Mouse (Mus musculus) intestine, postnatal 0 days (tissue): Measurements from ENCODE around the gene Ppp1r36. TPM values are rescaled to one million over a fixed set of nuclear protein-coding genes. Genes with fewer than 3 reads are reported as not detected.
A peak's percentile ranks its signal among the peaks of the same experiment; 100 is the strongest.
"Not testable (repeated sequence)": the region's sequence is repeated elsewhere in the genome, so short reads cannot be mapped to it uniquely, and the experiment has no call there.

ENCODE experiments used
- ATAC-seq: fragments of 200-750 bp; cut with Nextera tagmentation; 2 replicates; pipeline ENCODE4 v1.8.0; 2017; ENCODE audit warnings: mild to moderate bottlenecking, moderate TSS enrichment, moderate library complexity
- H3K27ac ChIP-seq: fragments of 300-500 bp; sonication (generic); 2 replicates; pipeline ENCODE4 v1.5.1; 2014; ENCODE audit warnings: mild to moderate bottlenecking, low read depth, low read length, moderate library complexity
- H3K27me3 ChIP-seq: fragments of 300-500 bp; sonication (generic); replicated peaks from 2 replicates; pipeline ENCODE4 v1.6.1; 2014; ENCODE audit warnings: low read length, mixed read lengths; ENCODE audit not compliant: control insufficient read depth, insufficient read depth
- H3K36me3 ChIP-seq: fragments of 300-500 bp; sonication (generic); 2 replicates; pipeline ENCODE4 v1.6.1; 2014; ENCODE audit warnings: mild to moderate bottlenecking, moderate library complexity; ENCODE audit not compliant: control insufficient read depth, insufficient read depth
- H3K4me1 ChIP-seq: fragments of 300-500 bp; sonication (generic); replicated peaks from 2 replicates; pipeline ENCODE4 v1.6.1; 2014; ENCODE audit warnings: antibody characterized with exemption, low read length, mixed read lengths; ENCODE audit not compliant: control insufficient read depth, insufficient read depth
- H3K4me2 ChIP-seq: fragments of 300-500 bp; sonication (generic); replicated peaks from 2 replicates; pipeline ENCODE4 v1.6.1; 2014; ENCODE audit warnings: low read depth, mild to moderate bottlenecking, moderate library complexity
- H3K4me3 ChIP-seq: fragments of 300-500 bp; sonication (generic); 2 replicates; pipeline ENCODE4 v1.5.1; 2014; ENCODE audit warnings: low read depth, low read length
- H3K9ac ChIP-seq: fragments of 300-500 bp; sonication (generic); 2 replicates; pipeline ENCODE4 v1.6.1; 2014; ENCODE audit warnings: mild to moderate bottlenecking, low read depth, low read length
- H3K9me3 ChIP-seq: fragments of 300-500 bp; sonication (generic); 2 replicates; pipeline ENCODE4 v1.6.1; 2016; ENCODE audit warnings: mixed run types; ENCODE audit not compliant: control insufficient read depth
- CTCF ChIP-seq: sonication (generic); IDR thresholded peaks from 2 replicates; pipeline ENCODE4 v1.5.1; 2016; ENCODE audit warnings: low read depth, mild to moderate bottlenecking, control low read depth, antibody characterized with exemption, moderate library complexity
- WGBS: fragments of 180-500 bp; shearing (Covaris S2); extraction: QIAGEN DNeasy Blood & Tissue Kit; methylation state at CpG from one replicate; pipeline ENCODE4 v1.1.7; 2014; 5-methylcytosine and 5-hydroxymethylcytosine counted together
- polyA plus RNA-seq: library from polyadenylated mRNA; unstranded; fragments of >200 nt; fragmentation: Nextera tagmentation; extraction: Ambion mirVana; gene quantifications from 2 replicates; pipeline ENCODE4 v1.2.1, GENCODE M21; 2015

Ppp1r36 gene
- polyA plus RNA-seq, 1 experiment from 2014 or later, result 1.1 TPM

DNA sequence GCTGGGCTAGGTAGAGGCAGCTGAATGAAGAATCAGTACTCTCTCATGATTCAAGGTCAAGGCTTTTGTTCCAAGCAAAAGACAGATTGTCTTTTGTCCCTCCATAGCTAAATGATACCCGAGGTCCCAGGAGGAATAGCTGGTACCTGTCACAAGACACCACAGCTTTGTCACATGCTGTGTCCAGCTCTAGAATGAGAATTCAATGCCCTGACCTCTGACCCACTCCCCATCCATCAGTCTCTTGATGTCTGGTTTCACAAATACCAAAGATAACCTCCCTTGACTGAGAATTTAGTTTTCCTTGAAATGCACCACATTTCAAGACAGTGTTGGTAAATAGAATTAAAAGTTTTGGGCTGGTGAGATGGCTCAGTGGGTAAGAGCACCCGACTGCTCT lies 34.9 kb downstream of the Ppp1r36 start:
- no peak overlapping the region for H3K4me2 ChIP-seq
- no peak for TF ChIP-seq CTCF
- H3K27ac ChIP-seq, result no peak overlapping the region
- 46% methylated on average over 2 of the region's 2 CpGs for WGBS
- H3K4me1 ChIP-seq, result no peaks in the 10 kb centered on the region
- no peak overlapping the region for H3K9ac ChIP-seq
- no peak overlapping the region for H3K4me3 ChIP-seq
- no peaks in the 10 kb centered on the region for H3K9me3 ChIP-seq
- no peaks in the 10 kb centered on the region for H3K36me3 ChIP-seq
- H3K27me3 ChIP-seq, result no peaks in the 10 kb centered on the region
- no peak for ATAC-seq

DNA sequence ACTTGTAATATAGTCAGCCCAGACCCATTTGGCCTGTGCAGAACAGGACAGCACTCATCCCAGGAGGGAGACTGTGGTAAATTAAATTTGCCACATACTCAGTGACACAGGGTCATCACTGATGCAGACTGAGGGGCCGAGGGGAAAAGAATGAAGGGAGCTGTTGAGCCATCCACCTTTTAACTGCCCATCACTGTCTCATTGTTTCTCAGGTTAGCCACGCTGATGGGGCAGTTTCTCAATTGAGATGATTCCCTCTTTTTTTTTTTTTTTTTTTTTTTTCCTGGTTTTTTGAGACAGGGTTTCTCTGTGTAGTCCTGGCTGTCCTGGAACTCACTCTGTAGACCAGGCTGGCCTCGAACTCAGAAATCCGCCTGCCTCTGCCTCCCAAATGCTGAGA lies 41.1 kb downstream of the Ppp1r36 start:
- not testable (repeated sequence) for H3K27me3 ChIP-seq, H3K9ac ChIP-seq, H3K4me1 ChIP-seq, H3K27ac ChIP-seq, H3K9me3 ChIP-seq, H3K4me3 ChIP-seq, ATAC-seq, H3K36me3 ChIP-seq, H3K4me2 ChIP-seq
- 87% methylated on average over 3 of the region's 4 CpGs for WGBS

DNA sequence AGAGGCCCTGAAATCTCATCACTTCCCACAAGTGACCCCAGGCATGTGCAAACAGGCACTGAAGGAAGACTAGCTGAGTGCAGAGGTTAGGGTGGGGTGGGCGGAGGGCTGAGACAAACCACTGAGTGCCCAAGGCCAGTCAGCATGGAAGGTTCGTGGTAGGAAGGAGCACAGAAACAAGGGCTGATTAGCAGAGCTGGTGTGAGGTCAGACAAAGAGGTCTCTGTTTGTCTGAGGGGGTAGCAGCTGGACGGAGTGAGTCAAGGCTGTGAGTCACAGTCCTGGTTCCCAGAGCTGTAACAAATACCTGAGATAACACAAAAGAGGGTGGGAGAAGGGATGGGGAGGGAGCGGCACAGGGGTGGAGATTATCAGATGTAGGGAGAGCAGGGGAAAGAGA lies 41.7 kb downstream of the Ppp1r36 start:
- WGBS, result 47% methylated on average over 4 of the region's 4 CpGs
- Histone ChIP-seq H3K36me3 (no peaks in the 10 kb centered on the region), H3K27ac (no peak overlapping the region)

DNA sequence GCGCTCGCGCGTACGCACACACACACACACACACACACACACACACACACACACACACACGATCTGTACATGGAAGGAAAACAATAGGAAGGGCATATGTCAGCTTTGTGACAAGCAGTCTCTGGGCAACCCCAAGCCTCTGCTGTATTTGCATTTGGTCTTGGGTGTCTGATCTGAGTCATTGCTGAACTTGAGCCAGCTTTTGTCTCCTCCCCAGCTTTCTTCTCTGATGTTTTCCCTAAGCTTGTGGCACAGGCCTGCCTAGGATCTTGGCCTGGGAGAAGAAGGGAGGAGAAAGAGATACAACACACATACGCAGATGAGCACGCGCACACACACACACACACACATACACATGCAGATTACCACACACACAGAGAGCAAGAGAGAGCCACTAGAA lies 46.1 kb downstream of the Ppp1r36 start:
- Histone ChIP-seq H3K9ac (no peak overlapping the region), H3K4me3 (no peak overlapping the region), H3K9me3 (no peaks in the 10 kb centered on the region), H3K36me3 (no peaks in the 10 kb centered on the region), H3K4me1 (no peaks in the 10 kb centered on the region), H3K4me2 (no peak overlapping the region), H3K27ac (no peak overlapping the region), H3K27me3 (no peaks in the 10 kb centered on the region)
- TF ChIP-seq CTCF, result no peak
- no peak for ATAC-seq
- WGBS, result 83% methylated on average over 9 of the region's 9 CpGs

More for the DNA sequence above, 41.7 kb downstream of the Ppp1r36 start:
- Histone ChIP-seq H3K4me2 (no peak overlapping the region), H3K4me3 (no peak overlapping the region), H3K9me3 (no peaks in the 10 kb centered on the region), H3K9ac (no peak overlapping the region), H3K4me1 (no peaks in the 10 kb centered on the region), H3K27me3 (no peaks in the 10 kb centered on the region)
- TF ChIP-seq CTCF, result no peak
- 0 out of 2 replicates have a peak, but pooled peaks have one; percentile 41 for ATAC-seq

DNA sequence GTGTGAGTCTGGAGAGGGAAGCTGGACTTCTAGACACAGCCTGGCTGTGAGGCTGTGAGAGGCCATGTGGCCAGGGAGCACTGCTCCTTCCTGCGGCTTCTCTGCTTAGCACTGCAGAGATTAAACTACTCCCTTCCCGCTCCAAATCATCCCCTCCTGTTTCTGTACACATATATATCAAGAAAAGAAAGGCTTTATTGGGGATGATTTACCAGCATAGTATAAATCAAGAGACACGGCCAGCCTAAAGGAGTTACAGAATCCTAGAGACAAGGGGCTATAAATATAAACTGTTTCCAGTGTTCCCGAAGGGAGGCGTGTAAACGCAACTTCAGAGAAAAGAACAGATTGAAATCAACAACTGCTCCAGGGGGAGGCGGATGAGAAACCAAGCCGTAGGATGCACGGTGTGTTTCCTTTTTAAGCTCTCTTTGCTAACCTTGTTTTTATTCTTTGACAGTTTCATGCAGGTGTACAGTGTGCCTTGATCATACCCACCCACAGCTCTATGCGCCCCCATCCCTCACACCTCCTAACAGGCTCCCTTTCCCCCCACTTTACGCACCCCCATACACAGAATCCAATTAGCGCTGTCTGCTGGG lies 47.4 kb downstream of the Ppp1r36 start:
- WGBS, result 56% methylated on average over 12 of the region's 12 CpGs

DNA sequence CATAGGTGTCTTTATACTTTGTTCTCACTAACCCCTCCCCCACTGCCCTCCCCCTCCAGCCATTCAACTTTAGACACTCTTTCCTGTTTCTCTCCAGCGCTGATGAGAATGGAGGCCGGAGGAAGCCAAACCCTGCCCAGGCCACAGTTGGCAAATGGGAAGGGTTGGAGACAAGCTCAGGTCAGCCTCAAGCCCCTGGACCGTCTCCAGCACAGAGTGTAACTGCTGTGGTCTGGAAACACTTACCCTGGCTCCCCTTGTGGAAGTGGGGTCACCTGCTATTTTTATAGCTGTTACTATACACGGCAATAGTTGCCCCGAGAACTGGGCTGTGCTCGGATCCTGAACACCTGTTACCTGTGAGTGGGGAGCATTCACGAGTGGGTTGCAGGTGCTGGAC lies 49.3 kb downstream of the Ppp1r36 start:
- Histone ChIP-seq H3K27ac (no peak overlapping the region), H3K4me3 (no peak overlapping the region), H3K9me3 (no peaks in the 10 kb centered on the region), H3K4me2 (no peak overlapping the region), H3K4me1 (no peaks in the 10 kb centered on the region), H3K36me3 (no peaks in the 10 kb centered on the region), H3K9ac (no peak overlapping the region), H3K27me3 (no peaks in the 10 kb centered on the region)
- ATAC-seq, result no peak
- WGBS, result 67% methylated on average over 7 of the region's 7 CpGs
- no peak for TF ChIP-seq CTCF

More for the DNA sequence above, 47.4 kb downstream of the Ppp1r36 start:
- no peak for TF ChIP-seq CTCF
- Histone ChIP-seq H3K27me3 (no peaks in the 10 kb centered on the region), H3K9ac (no peak overlapping the region), H3K27ac (no peak overlapping the region), H3K36me3 (no peaks in the 10 kb centered on the region), H3K4me3 (no peak overlapping the region), H3K4me1 (no peaks in the 10 kb centered on the region), H3K4me2 (0 out of 2 replicates have a peak overlapping the region, but pooled peaks have one; percentile 0), H3K9me3 (no peaks in the 10 kb centered on the region)
- no peak for ATAC-seq

DNA sequence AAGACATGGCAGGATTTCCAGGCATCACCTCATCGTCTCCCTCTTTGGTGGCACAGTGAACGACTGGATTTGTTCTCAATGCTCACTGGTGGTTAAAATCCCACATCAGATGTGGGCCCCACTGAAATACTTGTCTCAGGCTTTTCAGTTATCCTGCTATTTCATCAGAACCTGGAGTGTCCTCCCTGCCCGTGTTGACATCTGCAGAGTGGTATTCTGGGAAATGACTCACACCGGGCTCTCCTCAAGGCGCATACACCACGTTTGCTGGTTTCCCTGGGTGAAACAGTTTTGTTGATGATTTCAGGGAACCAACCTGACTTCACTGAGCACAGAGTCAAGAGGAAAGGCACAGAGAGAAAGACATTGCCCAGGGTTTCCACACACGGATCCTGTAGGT lies 49.9 kb downstream of the Ppp1r36 start:
- H3K4me1 ChIP-seq, result no peaks in the 10 kb centered on the region

More for the DNA sequence above, 49.9 kb downstream of the Ppp1r36 start:
- Histone ChIP-seq H3K9me3 (no peaks in the 10 kb centered on the region), H3K4me2 (no peak overlapping the region), H3K27me3 (no peaks in the 10 kb centered on the region), H3K9ac (no peak overlapping the region), H3K4me3 (no peak overlapping the region), H3K36me3 (no peaks in the 10 kb centered on the region), H3K27ac (no peak overlapping the region)
- no peak for ATAC-seq
- 42% methylated on average over 7 of the region's 7 CpGs for WGBS
- TF ChIP-seq CTCF, result no peak
